Mouse (Mus musculus) frontal cortex, adult 2 months (tissue): ENCODE results near the gene 2010111I01Rik. TPM values are rescaled to one million over a fixed set of nuclear protein-coding genes. Genes with fewer than 3 reads are reported as not detected.
"Not testable (repeated sequence)": the region's sequence is repeated elsewhere in the genome, so short reads cannot be mapped to it uniquely, and the experiment has no call there.

Experiments
- DNase-seq, 2 experiments: peaks; one replicate each; pipeline ENCODE4 v3.0.0; 2022; ENCODE audit warnings: low spot score in 1 of 2; ENCODE audit errors: extremely low spot score in 1 of 2
- polyA plus RNA-seq: library from polyadenylated mRNA; depleted of rRNA; stranded (reverse); fragments of >200 nt; gene quantifications from 2 replicates; pipeline ENCODE4 v1.2.3, GENCODE M21; 2012

Gene 2010111I01Rik
- polyA plus RNA-seq, 1 experiment = 95.5 TPM

DNA sequence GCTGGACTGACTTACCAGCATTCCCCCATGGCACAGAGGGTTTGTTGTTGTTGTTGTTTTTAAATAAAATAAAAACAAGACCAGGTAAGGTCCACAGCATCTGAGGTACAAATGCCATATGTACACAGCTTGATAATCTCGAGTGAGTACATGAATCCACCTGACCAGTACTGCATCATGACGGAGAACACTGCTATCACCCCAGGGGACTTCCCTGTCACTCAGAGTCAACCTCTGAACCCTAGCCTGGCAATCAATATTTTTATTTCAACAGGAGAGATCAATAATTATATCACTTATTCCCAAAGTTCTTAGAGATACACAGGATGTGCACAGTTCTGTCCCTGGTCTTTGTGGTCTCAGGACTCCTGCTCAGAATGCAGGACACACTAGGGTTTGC is 361.3 kb downstream of the 2010111I01Rik start:
- DNase-seq = no peak

- DNase-seq = peak; percentile 55 to 62
Measured at GRCm38 (mm10) chr13:63330236-63330860, 365.7 kb downstream of the 2010111I01Rik start.

DNA sequence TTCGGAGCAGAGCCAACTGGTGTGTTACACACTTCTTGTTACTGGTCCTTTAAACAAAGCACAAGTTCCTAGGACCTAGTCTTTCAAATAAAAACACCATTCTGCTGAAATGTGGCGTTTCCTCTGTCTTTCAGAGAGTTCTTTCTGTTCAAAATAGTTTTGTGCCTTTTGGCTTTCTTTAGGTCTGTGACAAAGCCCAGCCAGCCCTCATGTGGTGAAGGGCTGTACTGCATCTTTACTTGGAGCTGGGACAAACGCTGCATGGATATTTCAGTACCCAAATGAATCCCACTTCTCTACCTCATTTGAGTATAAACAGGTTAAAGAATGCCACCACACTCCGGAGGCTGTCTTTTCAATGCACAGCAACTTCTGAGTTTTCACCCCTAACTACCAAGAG is 366.7 kb downstream of the 2010111I01Rik start:
- DNase-seq = peak in 1 of 2 experiments; percentile 87

GRCm38 (mm10) chr13:63332576-63333300 is 368.0 kb downstream of the 2010111I01Rik start:
- peak in 1 of 2 experiments; percentile 83 for DNase-seq

DNA sequence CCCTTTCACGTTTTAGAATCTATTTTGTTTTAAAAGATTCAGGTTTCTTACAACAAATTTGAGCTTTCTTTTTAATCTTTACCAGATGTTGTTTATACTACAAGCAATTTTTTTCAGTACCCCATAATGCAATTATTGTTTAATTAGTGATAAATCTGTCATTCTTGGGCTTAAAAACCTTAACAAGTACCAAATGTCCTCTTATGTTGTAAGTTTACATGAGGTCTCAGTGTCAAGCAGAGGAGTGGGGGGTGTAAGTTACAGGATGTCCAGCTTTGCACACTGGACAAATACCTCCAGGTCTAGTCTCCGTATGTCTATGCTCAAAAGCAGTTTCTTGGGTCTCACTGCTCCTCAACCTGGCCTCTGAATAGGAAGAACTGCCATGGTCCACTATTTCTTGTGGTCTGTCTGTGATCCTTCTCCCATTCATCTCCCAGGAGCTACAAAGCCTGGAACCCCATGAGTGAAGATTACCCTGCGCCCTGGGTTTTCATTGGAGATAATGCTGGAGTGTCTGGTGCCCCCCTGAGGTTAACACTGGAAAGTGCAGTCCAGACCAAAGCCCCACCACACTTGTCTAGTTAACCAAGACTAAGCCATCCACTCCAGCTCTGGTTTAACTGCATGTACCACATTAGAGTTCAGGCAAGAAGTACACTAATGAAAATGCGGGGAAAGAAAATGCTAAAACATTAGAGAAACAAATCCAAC is 370.9 kb downstream of the 2010111I01Rik start:
- DNase-seq = peak in 1 of 2 experiments; percentile 67

DNA sequence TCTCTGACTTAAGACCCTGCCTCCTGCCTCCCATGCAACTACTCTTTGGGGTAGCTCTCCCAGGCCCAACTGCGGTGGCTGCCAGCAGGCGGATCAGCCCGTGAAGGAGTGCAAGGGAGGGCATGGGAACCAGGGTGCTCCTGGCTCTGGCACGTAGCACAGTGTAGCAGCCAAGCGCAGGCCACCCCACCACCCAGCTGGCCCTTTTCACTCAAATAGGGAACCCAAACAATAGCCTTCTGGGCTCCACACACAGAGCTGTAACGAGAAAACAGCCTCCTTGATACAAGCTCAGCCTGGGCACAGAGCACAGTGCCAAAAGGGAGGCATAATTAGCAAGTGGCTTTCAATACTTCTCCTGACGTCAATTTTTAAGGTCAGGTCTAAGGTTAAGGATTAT is 371.6 kb downstream of the 2010111I01Rik start:
- peak in 1 of 2 experiments; percentile 52 for DNase-seq

GRCm38 (mm10) chr13:63337239-63337960 is 372.7 kb downstream of the 2010111I01Rik start:
- no peak for DNase-seq

- no peak for DNase-seq
Measured at GRCm38 (mm10) chr13:63339946-63340345, 375.3 kb downstream of the 2010111I01Rik start.

DNA sequence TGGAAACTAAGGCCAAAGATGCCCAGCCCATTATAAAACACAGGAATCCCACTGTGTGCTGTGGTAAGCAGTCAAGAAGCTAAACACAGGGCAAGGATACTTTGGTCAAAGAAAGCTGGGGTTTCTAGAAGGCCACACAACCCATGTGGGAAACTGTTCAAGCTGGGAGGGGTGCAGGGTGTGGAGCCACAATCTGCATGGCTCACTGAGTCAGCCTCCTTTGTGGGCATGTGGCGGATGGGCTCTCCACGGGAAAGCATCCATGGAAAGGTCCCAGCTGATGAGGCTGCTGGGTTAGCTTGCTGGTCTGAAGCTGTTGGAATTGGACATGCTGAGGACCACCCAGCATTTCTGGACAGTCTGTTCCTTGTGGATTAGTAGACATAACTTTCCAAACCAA is 378.1 kb downstream of the 2010111I01Rik start:
- DNase-seq = no peak

DNA sequence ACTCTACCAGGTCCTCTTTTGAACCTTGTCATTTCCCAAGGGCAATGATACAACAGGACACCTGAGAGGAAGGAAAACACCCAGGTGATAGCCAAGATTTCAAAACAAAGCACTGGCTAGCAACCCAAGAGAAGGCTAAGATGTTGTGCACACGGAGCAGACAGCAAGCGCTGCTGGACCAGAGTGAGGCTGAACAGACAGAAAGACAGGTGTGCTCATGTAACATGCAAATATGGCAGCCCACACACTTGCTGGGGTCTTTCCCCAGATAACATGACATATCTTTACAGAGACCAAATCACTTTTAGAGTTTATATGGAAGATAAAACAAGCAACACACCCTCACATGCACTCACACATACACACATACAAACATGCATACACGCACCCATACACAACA is 379.8 kb downstream of the 2010111I01Rik start:
- DNase-seq = no peak

DNA sequence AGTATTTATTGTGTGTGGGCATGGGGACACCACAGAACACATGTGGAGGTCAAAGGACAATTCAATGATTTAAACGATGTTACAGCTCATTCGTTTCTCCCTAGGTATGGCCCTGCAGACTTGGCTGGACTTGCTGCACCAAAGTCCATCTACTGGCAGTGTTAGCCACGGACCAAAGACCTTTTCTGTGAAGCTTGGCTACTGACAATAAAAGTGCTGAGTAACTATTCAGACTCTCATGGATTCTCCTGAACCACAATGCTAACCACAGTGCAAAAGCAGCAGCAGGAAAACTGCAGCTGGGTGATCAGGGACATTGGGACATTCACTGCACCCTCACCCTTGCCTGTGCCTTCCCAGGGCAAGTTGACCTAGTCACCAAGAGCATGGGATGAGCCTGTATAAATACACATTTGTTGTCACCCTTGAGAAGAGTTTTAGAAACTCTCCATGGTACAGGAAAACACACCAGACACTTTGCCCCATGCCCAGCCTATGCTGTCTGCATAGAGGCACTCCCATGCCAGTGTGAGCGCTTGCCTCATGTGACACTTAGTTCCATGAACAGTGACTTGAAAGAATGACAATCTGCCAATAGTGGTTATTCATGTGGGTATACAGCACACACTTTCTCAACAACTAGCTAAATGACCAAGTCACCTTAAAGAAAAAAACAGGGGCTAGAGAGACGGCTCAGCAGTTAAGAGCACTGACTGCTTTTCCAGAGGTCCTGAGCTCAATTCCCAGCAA is 381.0 kb downstream of the 2010111I01Rik start:
- DNase-seq = no peak

DNA sequence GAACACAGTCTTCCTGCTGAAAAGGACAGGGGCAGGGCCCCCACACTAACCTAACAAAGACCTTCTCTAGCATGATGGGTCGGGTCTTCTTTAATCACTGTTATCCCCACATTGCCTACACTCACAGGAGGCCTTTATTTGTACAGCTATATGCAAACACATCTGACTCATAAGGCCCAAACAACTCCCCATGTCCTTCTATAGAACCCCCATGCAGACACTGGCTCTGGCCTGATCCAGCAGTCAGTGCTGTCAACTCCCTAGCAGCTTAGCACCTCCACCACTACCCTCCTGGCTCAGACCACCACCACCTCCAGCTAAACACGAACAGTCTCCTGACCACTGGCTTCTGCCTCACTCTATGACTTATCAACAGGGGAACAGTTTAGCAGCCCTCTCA is 382.9 kb downstream of the 2010111I01Rik start:
- no peak for DNase-seq

- no peak for DNase-seq
Measured at GRCm38 (mm10) chr13:63350076-63350475, 385.4 kb downstream of the 2010111I01Rik start.

DNA sequence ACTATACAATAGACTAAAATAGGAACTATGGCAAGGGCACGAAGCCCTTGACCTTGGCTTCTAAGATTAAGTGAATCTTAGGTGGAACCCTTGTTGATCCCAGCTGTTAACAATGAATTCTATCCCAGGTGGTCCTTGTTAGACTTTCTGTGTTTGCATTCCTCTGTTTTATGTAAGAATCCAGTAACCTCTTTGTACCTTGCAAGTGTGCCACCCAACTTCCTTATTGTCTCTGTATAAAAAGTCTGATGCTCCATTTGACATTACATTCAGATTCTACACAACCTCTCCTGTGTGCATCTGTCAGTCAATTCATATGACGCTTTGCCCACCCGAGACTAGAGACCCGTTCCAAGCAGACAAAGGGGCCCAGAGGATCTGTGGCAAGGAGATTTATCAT is 388.6 kb downstream of the 2010111I01Rik start:
- not testable (repeated sequence) for DNase-seq

- DNase-seq = no peak
Measured at GRCm38 (mm10) chr13:63356101-63356500, 391.4 kb downstream of the 2010111I01Rik start.

GRCm38 (mm10) chr13:63356558-63356957 is 391.9 kb downstream of the 2010111I01Rik start:
- peak; percentile 59 to 90 for DNase-seq

DNA sequence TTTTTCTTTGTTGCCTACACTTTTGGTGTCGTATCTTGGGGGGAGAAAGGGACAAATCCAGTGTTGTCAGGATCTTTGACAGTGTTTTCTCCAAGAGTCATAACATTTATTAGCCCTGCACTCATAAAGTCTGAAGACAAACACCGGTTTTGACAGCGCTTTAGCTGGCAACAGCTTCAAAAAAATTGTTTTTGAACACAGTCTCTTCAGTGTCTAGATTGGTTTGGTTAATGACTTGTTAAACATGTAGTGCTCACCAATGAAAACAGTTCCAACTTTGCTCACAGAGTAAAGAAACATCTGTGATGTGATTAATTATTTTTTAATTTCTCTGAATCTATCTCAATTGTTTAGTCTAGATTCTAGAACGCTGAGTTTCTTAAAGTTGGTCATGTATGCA is 394.7 kb downstream of the 2010111I01Rik start:
- DNase-seq = no peak

DNA sequence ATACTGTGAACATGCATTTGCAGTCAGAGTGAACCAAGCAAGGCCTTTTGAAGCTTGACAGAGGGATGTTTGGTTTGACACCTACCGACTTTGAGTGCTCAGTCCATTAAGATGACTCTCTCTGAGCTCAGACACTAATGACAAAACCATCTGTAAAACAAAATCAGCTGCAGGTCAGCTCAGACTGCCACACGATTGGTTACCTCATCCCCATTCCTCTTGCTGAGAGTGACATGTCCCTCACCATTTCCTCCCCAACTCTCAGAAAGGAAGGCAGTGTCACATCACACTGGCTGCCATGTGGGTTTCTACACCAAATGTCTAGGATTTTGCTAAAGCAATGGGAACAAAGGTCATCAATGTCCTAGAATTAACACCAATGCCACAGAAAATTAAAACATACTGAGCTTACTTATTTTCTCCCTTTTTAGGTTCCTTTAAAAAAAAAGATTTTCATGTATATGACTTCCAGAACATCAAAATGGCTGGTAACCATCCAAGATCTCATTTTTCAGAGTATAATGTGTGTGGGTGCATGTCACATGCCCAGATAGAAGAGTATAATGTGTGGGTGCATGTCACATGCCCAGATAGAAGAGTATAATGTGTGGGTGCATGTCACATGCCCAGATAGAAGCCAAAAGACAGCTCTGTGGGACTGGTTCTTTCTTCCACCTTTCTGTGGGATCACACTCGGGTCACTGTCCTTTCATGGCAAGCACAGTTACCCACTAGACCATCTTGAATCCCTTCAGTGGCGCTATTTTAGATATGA is 395.6 kb downstream of the 2010111I01Rik start:
- peak; percentile 33 to 40 for DNase-seq

DNA sequence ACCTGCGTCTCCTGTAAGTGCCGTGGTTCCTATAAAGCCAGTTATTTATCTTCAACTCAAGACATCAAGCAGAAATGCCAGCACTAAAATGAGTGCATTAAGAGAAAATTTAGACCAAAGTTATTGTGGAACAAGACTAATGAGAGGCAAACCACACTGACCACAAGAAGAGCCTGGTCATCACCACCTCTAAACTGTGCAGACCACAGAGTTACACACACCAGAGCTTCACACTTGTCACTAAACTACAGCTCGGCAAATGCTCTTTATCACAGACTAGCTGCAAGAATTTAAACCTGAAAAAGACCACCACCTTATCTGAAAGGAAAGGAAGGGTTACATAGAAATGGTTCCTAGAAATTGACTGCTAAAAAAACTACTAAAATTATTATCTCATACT is 397.1 kb downstream of the 2010111I01Rik start:
- no peak for DNase-seq
